Mouse (Mus musculus) erythroblast, adult 5-6 weeks (primary cell): ENCODE data around the gene Cd70. TPM values are rescaled to one million over a fixed set of nuclear protein-coding genes. Genes with fewer than 3 reads are reported as not detected.

Experiments used
- ATAC-seq: replicated peaks from 2 replicates; pipeline ENCODE4 v1.8.0; 2016; ENCODE audit warnings: moderate number of reproducible peaks, mild to moderate bottlenecking, moderate TSS enrichment, inconsistent platforms; ENCODE audit not compliant: poor library complexity, low FRiP score, severe bottlenecking
- total RNA-seq, 2 experiments: library from RNA; stranded (forward) in 1 of 2; stranded (reverse) in 1 of 2; fragments of 150-400 nt in 1 of 2; fragments of 200-764, 138-1000 nt in 1 of 2; gene quantifications; 2 replicates each; pipeline versions ENCODE4 v1.2.3 to v1.2.4; 2015 to 2017; ENCODE audit warnings: low replicate concordance in 2 of 2

Gene Cd70
- not detected in 2 replicates for total RNA-seq (2015; ENCODE audit: low replicate concordance)
- not detected in 2 replicates for total RNA-seq (2017; ENCODE audit: low replicate concordance)

DNA sequence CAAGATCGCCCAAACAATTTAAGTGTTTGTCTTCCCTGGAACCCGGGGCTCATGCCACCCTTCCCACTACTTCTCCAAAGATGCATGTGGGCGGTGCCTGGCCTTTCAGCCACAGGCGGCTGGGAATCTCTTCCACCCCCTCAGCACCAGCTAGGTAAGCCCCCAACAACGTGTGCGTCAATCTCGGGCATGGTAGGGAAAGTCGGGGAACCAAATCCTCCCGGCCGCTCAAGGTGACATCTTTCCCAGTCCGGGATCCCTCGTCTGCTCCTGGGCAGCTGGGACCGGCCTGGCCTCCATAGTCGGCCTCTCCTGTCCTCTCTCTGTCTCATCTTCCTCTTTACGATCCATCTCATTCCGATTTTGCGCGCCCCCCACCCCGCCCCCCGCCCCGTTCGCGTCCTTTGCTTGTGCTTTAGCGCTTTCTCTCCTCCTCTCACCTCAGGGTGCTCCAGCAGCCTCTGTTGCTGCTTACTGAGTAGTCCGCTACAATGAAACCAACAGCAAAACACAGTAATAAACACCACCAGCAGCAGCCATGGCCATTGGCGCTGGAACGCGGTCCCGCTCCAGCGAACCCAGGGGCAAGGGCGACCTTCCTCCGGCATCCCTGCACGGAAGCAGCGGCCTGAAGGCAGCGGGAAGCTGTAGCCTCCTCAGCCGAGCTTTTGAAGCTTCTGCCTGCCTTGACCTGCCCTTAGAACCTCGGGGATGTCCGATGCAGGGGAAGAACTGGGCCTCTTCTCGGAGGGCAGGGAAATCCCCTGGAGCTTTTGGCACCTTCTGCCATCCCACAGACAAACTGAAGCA is at the start of gene Cd70:
Gene Cd70, minus strand, starts transcription at position 784 of the 810 bp plus-strand sequence.
- ATAC-seq: no peak

DNA sequence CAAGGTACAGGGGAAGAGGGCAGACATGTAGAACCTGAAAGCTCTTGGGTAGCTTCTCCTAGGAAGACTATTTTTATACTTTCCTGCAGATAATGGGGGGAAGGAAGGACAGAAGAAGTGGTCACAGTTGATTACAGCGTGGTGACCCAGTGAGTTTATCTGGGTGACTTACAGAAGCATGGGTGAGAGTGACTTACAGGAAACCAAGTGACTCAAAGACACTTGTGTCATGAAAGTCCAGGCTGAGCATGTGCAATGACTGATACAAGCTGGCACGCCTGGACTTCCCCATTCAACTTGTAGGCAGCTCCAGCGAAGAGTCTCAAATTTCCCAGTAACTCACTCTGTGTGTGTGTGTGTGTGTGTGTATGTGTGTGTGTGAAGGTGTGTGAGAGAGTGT is 48.7 kb upstream of the Cd70 start:
- no peak for ATAC-seq

DNA sequence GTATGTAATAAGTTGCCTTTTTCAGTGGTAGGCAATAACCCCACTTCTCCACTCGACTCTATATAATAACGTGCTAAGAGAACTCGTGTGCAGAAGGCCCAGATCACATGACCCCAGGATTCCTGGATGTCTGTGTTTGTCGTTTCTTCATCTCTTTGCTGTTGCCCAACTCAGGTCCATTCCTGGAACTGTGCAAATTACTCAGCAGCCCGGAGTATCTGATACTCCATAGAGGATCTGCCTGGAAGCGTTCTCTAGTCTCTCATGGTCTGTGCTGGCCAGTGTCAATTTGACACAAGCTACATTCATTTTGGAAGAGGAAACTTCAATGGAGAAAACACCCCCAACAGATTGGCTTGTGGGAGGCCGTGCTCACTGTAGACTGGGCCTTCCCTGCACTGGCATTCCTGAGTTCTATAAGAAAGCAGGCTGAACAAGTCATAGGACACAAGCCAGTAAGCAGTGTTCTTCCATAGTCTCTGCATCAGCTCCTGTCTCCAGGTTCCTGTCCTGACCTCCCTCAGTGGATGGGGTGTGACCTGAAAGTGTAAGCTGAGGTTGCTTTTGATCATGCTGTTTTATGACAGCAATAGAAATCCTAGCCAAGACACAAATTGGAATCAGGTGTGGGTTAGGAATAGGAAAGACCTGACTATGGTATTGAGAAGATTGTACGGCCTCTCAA is 45.9 kb upstream of the Cd70 start:
- no peak for ATAC-seq

DNA sequence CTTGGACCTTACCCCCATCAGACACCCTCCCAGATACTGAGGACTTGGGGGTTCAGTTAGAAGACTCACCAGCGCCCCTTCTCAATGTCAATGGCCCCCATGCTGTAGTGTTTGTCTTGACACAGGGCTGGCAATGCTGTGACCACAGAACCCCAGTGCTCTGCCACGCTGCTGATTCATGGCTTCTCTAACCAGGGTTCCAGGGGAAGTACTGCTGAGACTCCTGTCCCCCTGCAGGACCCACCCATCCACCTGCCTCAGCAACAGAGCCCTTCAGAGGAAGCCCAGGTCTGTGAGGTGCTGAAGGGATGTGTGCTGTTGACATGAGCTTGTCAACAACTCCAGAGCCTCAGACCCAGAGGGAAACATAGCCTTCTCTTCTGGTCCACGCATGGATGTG is 45.2 kb upstream of the Cd70 start:
- no peak for ATAC-seq

DNA sequence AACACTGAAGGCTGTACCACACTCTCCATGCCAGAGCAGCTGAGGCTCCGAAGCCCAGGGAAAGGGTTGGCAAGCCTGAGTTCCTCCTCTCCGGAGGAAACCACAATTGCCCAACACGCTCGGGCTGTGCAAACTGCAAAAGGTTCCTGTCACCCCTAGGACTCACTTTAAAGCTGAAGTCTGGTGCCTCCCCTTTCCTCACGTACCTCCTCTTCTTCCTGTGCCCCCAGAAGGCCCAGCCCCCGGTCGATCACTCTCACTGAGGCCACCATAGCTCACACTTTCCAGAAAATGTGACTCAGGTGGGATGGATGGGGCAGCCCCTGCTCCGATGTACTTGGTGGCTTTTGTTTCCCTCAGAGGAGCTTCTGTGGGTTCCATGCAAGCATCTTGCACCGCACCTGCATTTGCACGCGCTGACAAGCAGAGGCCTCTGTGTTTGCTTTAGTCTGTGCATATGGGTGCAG is 44.5 kb upstream of the Cd70 start, which contains the start of gene Tnfsf14:
Gene Tnfsf14, minus strand, starts transcription at position 137 of the 467 bp plus-strand sequence.
- no peak for ATAC-seq

GRCm38 (mm10) chr17:57188510-57189192 is 39.1 kb upstream of the Cd70 start:
- ATAC-seq: no peak

- no peak for ATAC-seq
These were observed 36.1 kb upstream of the Cd70 start for GRCm38 (mm10) chr17:57185641-57186040.

- no peak for ATAC-seq
These were observed 33.3 kb upstream of the Cd70 start for GRCm38 (mm10) chr17:57182871-57183270.

- no peak for ATAC-seq
These were observed 30.8 kb upstream of the Cd70 start for GRCm38 (mm10) chr17:57180363-57180762.

DNA sequence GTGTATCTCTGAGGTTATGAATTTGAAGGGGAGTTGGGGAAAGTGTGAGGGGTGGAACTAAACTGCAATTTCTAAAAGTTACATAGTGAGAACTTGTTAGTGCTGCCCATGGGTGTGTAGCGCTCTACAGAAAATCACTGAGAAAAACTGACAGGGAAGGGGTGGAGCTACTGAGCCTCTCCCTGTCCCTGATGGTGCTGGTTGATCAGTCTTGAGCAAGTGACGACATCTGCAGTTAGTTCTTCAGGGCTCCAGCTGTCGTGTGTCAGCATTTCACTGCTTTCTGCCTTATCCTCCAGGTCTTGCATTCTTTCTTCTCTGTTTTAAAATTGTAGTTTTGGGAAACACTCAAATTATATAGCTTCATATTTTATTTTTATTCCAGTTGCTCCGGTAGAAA is 23.8 kb upstream of the Cd70 start:
- no peak for ATAC-seq

DNA sequence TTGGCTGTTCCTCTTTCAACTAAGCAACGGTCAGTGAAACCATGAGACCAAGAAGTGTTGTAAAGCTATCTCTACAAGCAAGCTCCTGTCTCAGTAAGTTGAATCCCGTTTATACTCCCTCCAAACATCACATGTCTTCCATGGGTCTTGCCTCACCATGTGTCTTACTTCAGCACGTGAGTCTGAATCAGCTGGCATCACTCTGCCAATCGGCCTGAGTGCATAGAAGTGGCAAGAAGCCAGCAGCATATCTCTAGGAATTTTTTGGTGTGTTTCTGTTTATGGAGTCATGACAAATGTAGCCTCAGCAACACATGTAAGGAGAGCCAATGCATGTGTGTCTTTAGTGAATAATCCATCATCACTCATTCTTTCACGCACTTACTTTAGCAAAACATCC is 22.8 kb upstream of the Cd70 start:
- ATAC-seq: no peak

DNA sequence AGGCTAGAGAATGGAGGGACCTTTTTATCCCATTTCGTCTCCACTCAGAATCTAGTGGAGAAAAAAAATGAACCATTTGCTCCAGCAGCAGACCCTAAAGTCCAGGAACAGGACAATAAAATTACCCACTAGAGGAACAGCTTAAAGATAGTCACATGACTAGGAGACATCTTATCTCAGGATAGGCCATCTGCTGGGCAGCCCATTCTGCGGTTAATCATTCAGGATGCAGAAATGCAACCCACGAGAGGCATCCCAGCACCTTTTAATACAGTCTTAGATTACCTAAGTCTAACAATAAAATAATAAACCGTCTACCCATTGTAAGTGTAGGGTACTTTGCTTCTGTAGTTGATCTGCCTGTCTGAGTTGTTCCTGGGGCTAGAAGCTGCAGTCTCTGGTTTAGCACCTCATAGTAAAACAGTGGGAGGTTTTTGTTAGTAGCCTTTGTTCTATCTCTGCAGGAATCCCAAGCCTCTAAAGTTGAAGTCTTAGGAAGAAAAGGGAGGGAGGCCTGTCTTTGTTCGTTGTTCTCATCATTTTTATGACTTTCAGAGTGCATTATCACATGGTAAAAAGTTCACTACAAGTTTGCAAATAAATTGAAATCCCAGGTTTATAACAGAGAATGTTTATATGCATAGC is 21.2 kb upstream of the Cd70 start:
- ATAC-seq: no peak

DNA sequence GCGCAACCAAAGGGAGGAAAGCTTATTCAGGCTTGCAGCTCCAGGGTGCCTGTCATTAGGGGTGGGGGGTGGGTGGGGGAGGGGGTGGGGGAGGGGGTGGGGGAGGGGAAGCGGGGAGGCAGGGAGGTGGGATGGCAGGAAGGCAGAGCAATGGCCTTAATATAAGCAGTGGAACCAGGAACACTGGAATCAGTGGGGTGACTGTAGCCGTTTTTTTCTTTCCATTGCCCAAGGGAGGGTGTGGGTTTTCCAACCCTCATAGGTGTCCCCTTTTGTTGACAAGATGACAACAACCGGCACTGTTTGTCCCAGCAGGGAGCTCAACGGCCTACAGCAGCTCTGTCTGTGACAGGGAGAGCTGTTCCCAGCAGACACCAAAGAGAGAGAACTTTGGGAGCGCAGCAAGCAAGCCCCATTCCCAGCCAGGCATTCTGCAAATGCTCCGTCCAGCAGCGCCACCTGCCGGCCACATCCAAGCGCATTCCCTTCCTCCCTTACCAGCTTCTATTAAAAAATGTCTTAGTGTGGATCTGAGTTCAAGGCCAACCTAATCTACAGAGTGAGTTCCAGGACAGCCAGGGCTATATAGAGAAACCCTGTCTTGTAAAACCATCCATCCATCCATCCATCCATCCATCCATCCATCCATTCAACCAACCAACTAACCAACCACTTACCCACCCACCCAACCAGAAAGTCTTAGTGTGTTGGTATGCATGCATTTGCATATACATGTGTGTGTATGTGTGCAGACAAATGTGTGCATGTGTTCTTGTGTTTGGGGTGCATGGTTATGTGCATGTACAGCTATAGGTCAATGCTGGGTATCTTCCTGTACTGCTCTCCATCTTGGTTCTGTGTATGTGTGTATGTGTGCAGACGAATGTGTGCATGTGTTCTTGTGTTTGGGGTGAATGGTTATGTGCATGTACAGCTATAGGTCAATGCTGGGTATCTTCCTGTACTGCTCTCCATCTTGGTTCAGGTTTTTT is 17.5 kb upstream of the Cd70 start:
- ATAC-seq: peak; percentile 79

- no peak for ATAC-seq
These were observed 4.2 kb upstream of the Cd70 start for GRCm38 (mm10) chr17:57153787-57154186.

DNA sequence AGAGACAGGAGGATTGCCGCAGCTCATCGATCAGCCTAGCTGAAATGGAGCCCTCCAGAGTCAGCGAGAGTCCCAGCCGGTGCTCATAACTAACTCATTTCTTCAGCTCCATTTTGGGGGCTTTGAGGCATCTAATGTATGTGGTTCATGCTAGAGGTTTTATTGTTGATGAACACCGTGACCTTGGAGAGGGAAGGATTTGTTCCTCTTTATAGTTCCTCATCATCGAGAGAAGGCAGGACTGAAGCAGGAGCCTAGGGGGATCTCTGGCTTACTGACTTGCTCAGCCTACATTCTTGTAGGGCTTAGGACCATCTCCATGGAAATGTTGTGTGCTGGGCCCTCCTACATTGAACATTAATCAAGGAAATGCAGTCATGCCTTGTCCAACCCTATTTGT is 3.4 kb upstream of the Cd70 start:
- no peak for ATAC-seq

DNA sequence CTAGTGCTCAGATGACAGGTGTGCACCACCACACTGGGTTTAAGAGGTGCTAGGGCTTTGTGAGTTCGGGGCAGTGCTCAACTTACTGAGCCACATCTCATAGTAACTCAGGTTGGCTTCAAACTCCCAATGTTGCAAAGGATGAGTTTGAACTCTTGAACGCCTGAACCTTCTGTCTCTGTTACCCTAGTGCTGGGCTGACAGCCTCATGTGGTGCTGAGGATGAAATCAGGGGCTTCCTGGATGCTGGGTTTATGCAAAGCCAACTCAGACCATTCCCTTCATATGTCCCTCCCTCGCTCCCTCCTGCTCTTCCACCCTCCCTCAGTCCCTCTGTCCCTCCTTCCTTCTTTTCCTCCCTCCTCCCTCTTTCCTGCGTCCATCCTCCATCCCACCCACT is 1.2 kb downstream of the Cd70 start:
- no peak for ATAC-seq

- ATAC-seq: no peak
These were observed 4.5 kb downstream of the Cd70 start for GRCm38 (mm10) chr17:57145115-57145514.

DNA sequence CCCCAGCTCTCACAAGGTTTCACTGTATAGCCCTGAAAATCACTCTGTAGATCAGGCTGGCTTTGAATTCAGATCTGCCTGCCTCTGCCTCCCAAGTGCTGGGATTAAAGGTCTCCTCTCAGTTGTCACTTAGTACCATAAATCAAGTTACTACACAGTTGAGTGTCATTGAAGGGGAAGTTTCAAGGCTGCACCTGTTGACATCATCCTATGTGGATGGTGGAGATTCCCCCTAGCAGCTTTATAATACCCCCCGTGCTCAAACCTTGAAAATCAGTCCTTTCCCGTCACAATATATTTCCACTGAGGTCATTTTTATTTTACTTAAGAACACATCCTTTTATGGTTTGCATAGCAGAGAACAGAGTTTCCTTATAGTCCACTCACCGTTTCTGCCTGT is 5.9 kb downstream of the Cd70 start:
- no peak for ATAC-seq

DNA sequence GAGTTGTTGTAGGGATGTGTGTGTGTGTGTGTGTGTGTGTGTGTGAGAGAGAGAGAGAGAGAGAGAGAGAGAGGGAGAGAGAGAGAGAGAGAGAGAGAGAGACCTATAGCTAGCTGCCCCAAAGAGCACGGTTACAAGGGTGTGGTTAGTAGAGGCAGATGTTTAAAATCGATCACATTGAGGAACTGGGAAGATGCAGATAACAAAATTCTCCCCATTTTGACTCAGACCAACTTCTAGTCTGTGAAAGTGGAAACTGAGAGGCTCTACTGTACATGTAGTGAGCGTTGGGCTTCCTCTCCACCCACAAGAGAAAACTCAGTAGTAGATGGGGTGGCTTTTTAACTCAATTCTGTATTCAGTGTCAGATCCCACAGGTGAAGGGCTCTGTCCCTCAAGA is 9.9 kb downstream of the Cd70 start:
- no peak for ATAC-seq
